Mouse (Mus musculus): ENCODE data around the gene Acox1.

The Acox1 gene

DNA sequence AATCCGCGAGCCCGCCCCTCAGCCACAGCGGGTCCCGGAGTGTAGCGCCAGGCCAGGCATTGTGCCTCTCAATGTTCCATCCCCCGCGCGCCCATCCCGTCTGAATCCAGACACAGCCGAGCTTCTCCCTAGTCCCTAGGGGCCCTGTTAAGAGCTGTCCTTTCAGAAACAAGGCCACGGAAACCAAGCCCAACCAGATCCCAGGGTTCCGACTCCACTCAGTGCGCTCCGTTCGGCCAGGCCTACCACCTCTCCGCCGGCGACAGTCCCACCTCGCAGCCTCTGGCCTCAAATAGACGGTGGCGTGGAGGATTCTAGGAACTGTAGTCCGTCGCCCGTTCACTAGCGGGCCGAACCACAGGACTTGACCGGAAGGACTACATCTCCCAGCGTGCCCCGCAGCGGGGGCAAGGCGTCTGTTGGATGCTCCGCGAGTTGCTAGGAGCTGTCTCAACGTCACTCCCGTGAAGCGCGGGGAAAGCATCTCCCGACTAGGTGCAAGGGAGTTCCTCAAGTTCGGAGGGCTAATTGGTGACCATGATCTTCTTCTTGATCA is 30.9 kb downstream of the Acox1 start, which contains the start of gene Fbf1:
Fbf1 (minus strand) TSS at position 283 of the 556 bp plus-strand sequence.
- DNase-seq (ENCODE audit: low read depth): peak; percentile 87

DNA sequence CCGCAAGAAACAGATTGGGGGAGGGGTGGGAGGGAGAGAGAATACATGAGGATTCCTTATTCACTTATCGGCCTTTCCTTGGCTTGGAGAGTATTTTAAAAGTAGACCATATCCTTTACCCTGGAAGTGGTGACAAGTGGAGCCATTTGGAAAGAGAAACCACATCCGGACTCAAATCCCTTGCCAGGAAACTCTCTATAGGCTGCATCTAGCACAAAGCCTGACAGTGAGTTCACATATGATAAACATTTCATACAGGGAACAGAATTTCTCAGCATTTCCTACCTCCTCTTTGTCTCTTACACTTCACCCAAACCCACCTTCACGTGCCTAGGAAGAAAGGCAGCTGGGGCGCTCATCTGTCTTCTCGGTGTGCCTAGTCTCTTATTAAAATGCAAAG is 31.6 kb downstream of the Acox1 start:
- DNase-seq (ENCODE audit: low read depth): peak; percentile 51

DNA sequence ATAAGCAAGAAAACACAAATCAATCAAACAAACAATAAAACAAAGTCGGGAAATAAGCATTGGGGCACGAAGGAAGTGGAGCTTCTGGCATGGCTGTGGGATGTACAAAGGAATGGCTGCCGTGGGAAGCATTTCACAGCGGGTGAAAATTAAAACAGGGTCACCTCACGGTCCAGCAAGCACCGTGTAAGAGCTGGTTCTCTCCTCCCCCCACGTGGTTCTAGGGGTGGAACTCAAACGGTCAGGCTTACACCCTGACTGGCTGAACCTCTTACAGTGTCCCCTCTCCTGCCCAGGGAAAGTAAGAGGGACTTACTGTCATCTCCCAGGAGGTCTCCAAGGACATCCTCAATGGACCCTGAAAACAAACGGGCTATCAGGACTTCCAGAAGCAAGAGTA is 35.8 kb downstream of the Acox1 start:
- no peak for DNase-seq (ENCODE audit: low read depth)

DNA sequence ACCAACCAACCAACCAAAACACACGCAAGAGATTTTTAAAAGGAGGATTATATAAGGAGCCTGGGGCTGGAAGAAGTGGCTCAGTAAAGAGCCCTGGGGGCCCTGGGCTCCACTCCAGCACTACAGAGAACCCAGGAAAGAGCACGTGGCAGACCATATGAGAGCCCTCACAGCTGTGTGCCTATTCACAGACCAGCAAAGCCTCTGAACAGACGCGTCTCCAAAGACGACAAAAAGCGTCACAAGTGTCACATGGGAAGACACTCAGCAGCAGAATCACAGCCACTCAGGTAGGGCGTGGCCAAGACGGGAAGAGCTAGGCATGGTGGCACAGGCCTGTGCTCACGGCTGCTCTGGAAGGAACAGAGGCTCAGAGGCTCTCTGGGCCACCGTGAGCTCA is 36.7 kb downstream of the Acox1 start:
- no peak for DNase-seq (ENCODE audit: low read depth)

DNA sequence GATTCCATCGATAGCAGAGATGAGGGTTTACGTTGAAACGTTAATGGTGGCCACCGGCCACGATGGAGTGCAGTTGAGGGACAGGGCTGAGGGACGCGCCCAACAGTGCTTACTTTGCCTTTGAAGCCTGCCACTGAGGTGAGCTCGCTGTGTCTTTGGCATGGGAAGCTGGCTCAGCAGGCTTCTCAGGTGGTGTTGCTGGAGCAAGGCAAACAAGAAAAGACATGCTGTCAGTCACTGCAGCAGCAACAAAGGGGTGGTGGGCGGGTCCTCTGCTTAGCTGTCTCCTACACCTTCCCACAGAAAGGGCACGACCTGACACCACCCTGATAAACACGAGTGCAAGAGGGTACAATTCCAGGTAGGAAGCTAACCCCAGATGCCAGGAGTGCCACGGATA is 37.5 kb downstream of the Acox1 start:
- no peak for DNase-seq (ENCODE audit: low read depth)

DNA sequence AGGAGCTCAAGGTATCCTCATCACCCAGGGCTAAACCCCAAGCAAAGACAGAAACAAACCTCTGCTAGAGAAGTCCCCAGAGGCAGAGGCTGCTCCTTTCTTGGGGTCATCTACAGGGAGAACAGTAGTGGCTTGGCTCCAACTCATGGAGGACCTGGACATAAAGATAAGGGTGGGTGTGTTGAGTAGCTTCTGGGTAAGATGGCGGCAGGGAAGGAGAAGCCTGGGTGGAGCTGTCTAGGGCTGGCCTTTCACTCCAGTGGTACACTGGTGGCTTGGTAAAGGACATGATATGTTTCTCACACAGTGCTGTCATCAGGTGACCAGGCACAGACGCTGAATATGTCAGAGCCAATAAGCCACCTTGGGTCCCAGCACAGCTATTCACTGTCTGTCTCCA is 47.9 kb downstream of the Acox1 start:
- DNase-seq (ENCODE audit: low read depth): no peak

DNA sequence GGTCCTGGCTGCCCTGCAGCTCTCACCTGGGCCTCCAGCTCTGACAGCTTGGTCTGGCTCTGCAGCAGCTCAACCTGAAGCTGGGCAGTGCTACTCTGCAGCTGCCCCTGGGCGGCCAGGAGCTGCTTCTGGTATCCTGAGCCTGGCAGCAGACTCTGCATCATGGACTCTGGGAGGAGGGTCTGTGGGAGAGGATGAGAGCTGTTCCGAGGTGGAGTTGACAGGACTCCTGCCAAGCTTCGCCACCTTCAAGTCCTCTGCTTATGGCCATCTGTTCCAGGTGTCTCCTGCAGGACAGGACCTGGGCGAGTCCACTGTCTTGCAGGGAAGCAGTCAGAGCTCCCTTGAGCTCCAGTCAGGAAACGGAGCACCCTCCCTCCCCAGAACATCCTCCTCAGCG is 49.5 kb downstream of the Acox1 start:
- DNase-seq (ENCODE audit: low read depth): no peak

DNA sequence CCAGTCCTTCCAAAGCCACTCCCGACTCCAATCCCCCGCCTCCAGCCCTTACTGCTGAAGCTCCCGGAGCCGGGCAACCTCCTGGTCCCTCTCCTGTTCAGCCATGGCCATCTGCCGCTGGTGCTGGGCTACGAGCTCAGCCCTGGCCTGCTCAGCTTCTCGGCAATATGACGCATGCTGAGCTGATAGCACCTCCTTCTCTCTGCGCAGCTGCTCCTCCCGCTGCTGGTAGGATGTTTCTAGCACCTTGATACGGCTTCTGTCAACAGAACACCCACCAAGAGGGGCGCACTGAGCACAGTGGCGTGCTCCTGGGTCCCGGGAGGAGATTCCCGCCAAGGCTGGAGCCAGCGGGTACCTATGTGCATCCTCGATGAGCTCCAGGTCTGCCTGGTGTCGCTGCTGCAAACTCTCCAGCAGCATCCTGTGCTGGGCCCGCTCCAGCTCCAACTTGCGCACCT is 50.1 kb downstream of the Acox1 start:
- DNase-seq (ENCODE audit: low read depth): no peak

DNA sequence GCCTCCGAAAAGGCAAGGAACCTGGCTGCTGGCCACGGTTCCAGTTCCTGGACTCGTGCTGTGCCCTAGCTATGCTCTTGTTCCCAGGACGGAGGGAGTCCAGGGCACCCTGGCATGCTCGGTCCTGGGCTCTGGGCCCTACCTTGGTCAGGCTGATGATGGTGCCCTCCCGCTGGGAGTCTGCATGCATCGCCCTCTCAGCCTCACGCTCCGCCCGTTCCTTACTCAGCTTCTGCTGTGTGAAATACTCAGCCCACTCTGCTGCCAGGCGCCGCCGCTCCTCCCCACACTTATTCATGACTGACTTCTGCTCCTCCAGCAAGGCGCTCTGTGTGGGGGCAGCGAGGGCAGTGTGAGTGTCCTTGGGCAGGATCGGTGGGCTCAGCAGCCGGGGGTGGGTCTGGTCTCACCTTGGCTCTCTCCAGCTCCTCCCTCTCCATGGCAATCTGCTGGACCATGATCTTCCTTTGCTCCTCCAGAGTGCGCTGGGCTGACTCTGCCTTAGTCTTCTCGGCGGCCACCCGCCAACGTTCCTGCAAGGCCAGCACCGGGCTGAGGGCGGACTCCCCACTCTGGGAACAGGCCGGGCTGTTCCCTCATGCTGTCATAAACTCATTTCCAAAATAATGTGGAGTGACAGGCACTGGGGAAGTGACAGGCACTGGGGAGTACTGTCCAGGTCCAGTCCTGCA is 52.4 kb downstream of the Acox1 start:
- DNase-seq (ENCODE audit: low read depth): no peak

DNA sequence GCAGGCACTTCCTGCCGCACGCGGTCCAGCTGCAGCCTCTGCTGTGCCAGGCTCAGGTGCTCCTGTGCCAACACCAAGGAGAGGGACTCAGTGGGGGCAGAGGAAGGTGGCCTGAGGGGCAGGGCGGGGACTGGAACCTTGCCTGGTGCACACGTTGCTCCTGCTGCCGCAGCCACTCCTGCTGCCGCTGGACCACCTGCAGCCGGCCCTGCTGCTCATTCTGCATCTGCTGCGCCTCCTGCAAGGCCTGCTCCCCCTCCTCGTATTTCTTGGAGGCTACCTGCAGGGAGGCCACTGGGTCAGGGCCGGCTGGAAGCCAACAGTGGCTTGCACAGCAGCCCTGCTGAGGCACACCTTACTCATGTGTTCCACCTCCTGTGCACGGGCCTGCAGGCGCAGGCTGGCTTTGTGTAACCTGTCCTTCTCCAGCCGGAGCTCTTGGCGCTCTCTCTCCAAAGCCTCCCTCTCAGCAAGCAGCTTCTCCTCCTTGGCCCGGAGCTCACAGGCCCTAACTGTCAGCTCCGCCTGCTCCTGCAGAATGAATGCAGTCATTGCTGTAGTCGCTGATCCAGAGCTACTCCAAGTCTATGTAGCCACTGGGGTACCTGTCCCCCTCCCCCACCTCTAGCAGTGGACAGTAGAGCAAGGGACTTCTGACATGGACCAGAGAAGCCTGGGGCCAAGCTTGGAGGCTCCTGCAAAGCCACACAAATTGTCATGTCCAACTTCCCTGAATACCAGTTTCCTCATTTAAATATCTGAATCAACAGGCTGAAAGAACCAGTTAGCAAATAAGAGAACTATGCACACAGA is 53.2 kb downstream of the Acox1 start:
- DNase-seq (ENCODE audit: low read depth): no peak

DNA sequence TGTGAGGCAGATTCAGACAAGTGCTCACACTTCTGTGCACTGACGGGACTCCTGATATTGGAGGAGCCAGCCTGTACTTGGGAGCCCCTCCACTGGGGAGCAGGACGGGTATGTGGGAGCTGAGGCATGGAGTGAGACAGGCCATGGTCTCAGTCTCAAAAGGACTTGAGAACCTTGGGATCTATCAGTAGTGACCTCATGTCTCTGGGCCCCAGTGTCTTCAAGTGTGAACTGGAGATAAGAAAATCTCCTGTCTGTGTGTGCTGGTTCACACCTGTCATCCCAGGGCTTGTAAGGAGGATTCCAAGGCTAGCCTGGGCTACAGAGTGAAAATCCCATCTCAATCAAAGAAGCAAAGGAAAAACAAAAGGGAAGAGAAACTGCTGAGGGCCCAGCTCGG is 55.4 kb downstream of the Acox1 start:
- DNase-seq (ENCODE audit: low read depth): no peak

DNA sequence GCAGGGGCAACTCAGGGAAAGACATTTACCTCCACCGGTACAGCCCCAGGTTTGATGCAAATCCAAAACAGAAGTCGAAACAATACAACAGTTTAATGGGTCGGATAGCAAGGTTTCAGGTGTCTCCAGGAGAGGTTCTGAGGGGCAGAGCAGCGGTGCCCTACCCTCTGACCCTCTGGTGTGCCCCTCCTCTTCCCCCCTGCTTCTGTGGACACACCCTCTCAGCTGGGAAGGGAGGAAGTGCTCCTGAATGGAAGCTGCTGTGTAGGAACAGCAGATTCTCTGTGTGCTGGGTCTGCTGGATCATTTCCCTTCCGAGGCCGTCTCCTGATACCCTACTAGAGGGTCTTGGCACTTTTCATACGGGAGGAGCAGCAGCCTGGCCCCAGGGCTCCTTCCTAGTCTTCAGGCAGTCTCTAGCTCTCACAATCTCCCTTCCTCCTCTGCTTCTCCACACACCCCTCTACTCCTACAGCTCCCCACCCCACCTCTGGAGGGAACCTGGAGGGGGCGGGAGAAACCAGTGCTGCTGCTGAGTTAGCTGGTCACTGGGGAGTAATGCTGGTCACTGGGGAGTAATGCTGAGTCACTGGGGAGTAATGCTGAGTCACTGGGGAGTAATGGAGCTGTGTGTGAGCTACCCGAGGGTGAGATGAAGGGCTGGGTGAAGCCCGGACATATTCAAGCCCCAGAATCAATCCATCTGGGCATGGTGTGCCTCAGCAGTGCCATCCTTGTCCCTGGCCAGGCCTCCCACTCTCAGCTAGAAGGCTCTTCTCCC is 56.4 kb downstream of the Acox1 start:
- DNase-seq (ENCODE audit: low read depth): no peak

DNA sequence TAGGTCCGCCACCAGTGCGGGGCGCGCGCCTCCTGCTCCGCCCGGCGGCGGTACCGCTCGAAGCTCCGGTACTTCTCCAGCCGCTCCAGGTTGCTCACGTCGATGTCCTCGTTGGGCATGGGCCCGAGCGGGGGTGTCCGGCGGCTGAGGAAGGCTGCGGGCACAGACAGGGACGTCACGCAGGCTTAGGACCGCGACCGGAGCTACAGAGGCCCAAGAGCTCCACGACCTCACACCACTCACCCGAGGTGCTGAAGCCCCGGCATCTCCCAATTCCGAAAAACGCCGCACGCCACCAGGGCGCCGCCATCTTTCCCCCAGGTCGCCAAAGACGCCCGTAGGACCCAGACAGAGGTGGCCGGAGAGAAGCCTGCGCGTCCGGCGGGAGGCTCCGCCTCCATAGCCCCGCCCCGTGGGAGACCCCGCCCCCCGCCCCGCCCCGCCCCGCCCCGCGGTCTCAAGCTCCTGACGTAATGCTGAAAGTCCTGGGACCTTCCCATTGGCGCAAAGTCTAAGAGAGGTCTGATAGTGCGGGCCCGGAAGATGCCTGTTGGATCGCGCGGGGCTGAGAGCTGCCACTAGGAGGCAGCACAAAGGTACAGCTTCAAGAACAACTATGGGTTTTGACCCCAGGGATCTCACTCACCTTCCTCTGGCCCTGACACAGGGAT is 60.2 kb downstream of the Acox1 start, which contains the start of gene Mrpl38:
Mrpl38 (minus strand) TSS at position 401 of the 671 bp plus-strand sequence.
- DNase-seq (ENCODE audit: low read depth): peak; percentile 96

DNA sequence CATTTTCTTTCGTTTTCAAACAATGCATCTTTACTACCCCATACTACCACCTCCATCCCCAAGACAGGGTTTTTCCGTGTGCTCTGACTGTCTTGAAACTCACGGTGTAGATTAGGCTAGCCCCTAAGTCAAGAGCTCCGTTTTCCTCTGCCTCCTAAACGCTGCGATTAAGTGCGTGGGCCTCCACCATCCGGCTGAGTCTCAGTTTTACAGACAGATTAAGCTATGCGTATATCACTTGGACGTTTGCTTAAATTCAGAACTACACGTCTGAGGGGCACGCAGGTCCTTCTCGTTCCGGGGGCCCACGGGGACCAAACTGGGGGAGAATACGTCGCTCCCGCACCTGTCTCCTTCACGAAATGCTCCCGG is 60.8 kb downstream of the Acox1 start:
- DNase-seq (ENCODE audit: low read depth): no peak

DNA sequence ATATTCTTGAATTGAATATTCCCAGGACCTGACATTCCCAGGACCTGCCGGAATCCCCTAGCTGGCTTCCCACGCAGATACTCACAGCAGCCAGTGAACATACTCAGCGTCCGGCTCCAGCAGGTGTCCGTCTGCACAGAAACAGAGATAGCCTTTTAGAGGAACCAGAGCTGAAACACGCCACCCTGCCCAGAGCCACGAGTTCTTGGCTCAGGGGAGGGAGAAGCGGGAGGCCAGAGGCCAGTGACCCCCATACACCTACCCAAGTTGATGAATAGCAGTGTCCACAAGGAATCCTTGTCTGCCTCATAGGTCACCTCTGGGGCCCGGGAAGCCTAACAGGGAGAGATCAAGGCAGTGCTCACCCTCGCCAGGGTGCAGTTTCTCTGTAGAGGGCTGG is 64.7 kb downstream of the Acox1 start:
- DNase-seq (ENCODE audit: low read depth): no peak

DNA sequence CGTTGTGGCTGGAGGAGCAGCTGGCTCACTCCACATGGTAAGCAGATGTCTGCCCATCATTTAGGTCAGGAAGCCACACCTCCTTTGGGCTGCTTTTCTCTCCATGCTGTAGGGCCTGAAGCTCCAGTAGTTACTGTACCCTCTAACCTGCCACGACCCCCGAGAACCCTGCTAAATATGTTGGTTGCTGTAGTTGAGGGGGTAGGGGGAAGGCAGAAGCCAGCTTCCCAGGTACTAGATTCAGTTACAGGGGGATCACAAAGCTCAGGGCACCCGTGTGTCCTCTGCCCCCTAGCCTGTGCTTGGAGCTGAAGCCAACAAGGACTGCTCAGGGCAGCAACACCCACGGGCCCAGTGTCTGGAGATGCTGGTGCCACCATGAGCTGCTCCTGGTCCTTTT is 65.3 kb downstream of the Acox1 start:
- no peak for DNase-seq (ENCODE audit: low read depth)

DNA sequence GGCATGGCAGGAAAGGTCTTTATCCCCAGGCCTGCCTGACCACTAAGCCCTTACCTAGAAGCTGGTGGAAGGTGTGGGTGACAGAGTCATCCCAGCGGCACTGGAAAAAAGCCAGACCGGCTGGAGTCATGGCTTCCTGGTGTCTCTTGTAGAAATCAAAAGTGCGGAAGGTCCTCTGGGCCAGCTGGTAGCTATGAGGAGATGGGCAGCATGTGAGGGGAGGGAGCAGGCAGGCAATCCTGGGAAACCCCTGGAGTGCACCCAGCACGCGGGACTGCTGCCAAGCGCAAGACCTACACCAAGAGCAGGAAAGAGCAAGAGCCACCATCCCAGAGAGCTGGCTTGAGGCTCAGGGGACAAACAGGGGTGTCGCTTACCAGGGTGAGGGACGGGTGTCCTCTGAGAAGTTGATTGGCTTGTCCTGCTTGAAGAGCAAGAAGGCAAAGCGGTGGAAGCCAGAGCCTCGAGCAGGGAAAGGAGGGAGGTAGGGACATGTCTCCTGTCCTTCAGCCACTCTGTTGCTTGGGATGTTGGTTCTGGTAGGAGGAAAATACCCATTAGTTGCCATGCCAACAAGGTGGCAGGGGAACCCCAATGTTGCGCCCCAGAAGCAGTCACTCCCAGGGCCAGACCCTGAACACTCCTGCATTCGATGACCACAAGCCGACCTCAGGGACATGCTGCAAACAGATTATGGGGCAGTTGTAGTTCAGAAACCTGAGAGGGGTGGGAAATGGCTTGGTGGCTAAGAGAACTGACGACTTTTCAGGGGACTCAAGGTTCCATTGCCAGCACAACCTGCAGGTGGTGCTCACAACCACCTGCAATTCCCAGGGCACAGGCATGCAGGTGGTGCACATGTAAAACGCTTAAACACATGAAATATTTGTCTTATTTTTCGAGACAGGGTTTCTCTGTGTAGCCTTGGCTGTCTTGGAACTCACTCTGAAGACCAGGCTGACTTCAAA is 66.2 kb downstream of the Acox1 start:
- peak; percentile 52 for DNase-seq (ENCODE audit: low read depth)

DNA sequence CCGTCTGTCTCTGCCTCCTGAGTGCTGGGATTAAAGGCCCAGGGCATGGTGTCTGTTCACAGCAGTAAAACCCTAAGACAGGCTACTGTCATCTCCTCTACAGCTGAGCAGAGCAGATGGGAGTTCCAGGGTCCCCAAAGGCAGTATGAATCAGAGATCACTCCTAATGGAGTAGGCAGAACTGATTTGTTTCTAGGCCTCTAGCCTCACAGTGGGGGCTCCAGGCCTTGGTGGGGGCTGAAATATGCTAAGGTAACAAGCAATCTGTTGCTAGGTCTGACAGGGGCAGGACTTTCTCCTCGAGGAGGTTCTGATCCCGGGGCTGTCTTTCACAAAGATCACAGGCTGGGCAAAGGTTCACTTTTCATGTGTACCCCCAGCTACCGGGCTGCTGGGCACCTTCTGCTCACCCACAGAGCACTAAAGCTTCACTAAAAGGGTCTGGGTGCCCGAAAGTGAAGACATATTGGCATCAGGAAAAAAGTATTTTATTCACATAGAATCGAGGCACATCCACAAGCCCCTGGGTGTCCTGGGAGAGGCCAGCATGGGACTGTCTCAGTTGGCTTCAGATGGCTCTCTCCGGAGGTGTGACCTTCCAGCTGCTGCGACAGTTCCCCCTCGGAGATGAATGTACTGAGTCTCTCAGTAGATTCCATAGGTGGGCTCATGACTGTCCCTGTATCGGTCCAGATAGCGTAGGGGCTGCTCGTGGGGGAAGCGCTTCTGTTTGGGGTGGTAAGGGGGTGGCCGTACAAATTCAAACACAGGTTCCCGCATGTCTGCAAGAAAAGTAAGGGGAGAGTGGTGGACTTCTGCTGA is 67.3 kb downstream of the Acox1 start:
- no peak for DNase-seq (ENCODE audit: low read depth)

DNA sequence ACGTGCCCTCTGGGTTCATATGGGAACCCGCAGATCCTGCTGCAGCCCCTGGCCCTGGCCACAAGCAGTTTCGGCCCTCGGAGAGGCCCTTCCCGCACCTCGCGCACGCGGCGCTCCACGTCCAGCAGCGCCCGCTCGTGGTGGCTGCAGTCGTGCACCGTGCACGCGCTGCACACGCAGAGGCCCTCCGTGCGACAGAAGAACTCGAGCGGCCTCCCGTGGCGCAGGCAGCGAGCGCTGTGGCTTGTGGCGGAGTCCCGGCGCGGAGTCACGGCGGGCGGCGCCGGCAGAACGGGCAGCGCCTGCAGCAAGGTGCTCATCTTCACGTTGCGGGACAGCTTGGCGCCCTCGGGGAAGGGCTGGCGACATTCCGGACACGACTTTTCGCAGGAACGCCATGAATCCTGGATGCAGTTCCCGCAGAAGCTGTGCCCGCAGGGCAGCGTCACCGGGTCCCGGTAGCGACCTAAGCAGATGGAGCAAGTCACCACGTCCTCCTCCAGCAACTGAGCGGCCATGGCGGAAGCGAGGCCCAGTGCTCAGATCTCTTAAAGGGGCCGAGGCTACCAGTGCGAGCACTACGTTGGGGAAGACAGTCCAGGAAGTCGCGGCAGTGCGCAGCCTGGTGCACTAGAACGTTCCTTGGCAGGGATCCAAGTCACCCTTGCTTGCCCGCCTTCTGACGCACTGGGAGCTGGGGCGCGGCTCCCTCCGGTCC is 68.2 kb downstream of the Acox1 start, which contains the start of gene Trim65:
Trim65 (minus strand) TSS at position 641 of the 718 bp plus-strand sequence.
- DNase-seq (ENCODE audit: low read depth): peak; percentile 96

Measured in naive thymus-derived CD4-positive, alpha-beta T cell, adult 2 months (primary cell).